Mouse (Mus musculus): ENCODE measurements around the gene C1d. TPM values are rescaled to one million over a fixed set of nuclear protein-coding genes. Genes with fewer than 3 reads are reported as not detected.
"Not testable (repeated sequence)": the region's sequence is repeated elsewhere in the genome, so short reads cannot be mapped to it uniquely, and the experiment has no call there.

The C1d gene
- polyA plus RNA-seq, 2 experiments = 17.7 to 55.9 TPM

- Histone ChIP-seq H3K4me1 (replicated peaks; ENCODE audit: control insufficient read depth in 2 of 2, insufficient read depth in 2 of 2, low read length in 1 of 2) (peaks cover 6 to 12% of the 10 kb centered on the region in 2 experiments), H3K36me3 (replicated peaks; ENCODE audit: control insufficient read depth, insufficient read depth, low read depth) (no peaks in the 10 kb centered on the region), H3K4me3 (ENCODE audit: insufficient read depth in 1 of 2, low read depth in 2 of 2, low read length in 2 of 2) (no peak overlapping the region), H3K27ac (no peak overlapping the region), H3K27me3 (ENCODE audit: control insufficient read depth, insufficient read depth, low read length) (no peaks in the 10 kb centered on the region), H3K9ac (replicated peaks) (no peak overlapping the region), H3K4me2 (ENCODE audit: low read depth) (no peak overlapping the region), H3K9me3 (ENCODE audit: control insufficient read depth, low read length) (no peaks in the 10 kb centered on the region)
- ATAC-seq (ENCODE audit: insufficient read depth) = no peak
- DNase-seq (ENCODE audit: low read depth in 3 of 3, low spot score in 3 of 3) = no peak
- TF ChIP-seq EP300 (IDR thresholded peaks at IDR 0.05; ENCODE audit: low read depth) = no peak
- TF ChIP-seq CTCF (IDR thresholded peaks at IDR 0.05; ENCODE audit: low read depth) = no peak
- 62% methylated on average over 3 of the region's 3 CpGs for WGBS (ENCODE audit: insufficient replicate concordance)
These were observed 41.9 kb upstream of the C1d start for GRCm38 (mm10) chr11:17215475-17215874.

- H3K4me1 ChIP-seq (replicated peaks; ENCODE audit: control insufficient read depth in 2 of 2, insufficient read depth in 2 of 2, low read length in 1 of 2) = no peaks in the 10 kb centered on the region
- no peaks in the 10 kb centered on the region for H3K27me3 ChIP-seq (ENCODE audit: control insufficient read depth, insufficient read depth, low read length)
- H3K4me3 ChIP-seq (ENCODE audit: insufficient read depth in 1 of 2, low read depth in 2 of 2, low read length in 2 of 2) = no peak overlapping the region
- ATAC-seq (ENCODE audit: insufficient read depth) (no peak), DNase-seq (ENCODE audit: low read depth in 3 of 3, low spot score in 3 of 3) (no peak)
- 77% methylated on average over 8 of the region's 8 CpGs for WGBS (ENCODE audit: insufficient replicate concordance)
- H3K36me3 ChIP-seq (replicated peaks; ENCODE audit: control insufficient read depth, insufficient read depth, low read depth) = peaks cover 6% of the 10 kb centered on the region
- H3K9me3 ChIP-seq (ENCODE audit: control insufficient read depth, low read length) = no peaks in the 10 kb centered on the region
- TF ChIP-seq EP300 (IDR thresholded peaks at IDR 0.05; ENCODE audit: low read depth) (no peak), CTCF (IDR thresholded peaks at IDR 0.05; ENCODE audit: low read depth) (no peak)
- no peak overlapping the region for H3K9ac ChIP-seq (replicated peaks)
- H3K4me2 ChIP-seq (ENCODE audit: low read depth) = no peak overlapping the region
- no peak overlapping the region for H3K27ac ChIP-seq
These were observed 36.3 kb upstream of the C1d start for GRCm38 (mm10) chr11:17221126-17221525.

- no peak overlapping the region for H3K27ac ChIP-seq
- H3K4me2 ChIP-seq (ENCODE audit: low read depth) = no peak overlapping the region
- H3K27me3 ChIP-seq (ENCODE audit: control insufficient read depth, insufficient read depth, low read length) = no peaks in the 10 kb centered on the region
- no peak overlapping the region for H3K4me3 ChIP-seq (ENCODE audit: insufficient read depth in 1 of 2, low read depth in 2 of 2, low read length in 2 of 2)
- ATAC-seq (ENCODE audit: insufficient read depth) = no peak
- peaks cover 7% of the 10 kb centered on the region; the same call in 1 of the 2 replicates for H3K36me3 ChIP-seq (replicated peaks; ENCODE audit: control insufficient read depth, insufficient read depth, low read depth)
- TF ChIP-seq CTCF (IDR thresholded peaks at IDR 0.05; ENCODE audit: low read depth) = no peak
- no peak for TF ChIP-seq EP300 (IDR thresholded peaks at IDR 0.05; ENCODE audit: low read depth)
- H3K9ac ChIP-seq (replicated peaks) = no peak overlapping the region
- H3K9me3 ChIP-seq (ENCODE audit: control insufficient read depth, low read length) = no peaks in the 10 kb centered on the region
- WGBS (ENCODE audit: insufficient replicate concordance) = 78% methylated on average over 5 of the region's 5 CpGs
- DNase-seq (ENCODE audit: low read depth in 3 of 3, low spot score in 3 of 3) = no peak
- peaks cover 0 to 12% of the 10 kb centered on the region in 2 experiments; a peak in 2 of 4 replicates for H3K4me1 ChIP-seq (replicated peaks; ENCODE audit: control insufficient read depth in 2 of 2, insufficient read depth in 2 of 2, low read length in 1 of 2)
These were observed 24.6 kb upstream of the C1d start for GRCm38 (mm10) chr11:17232792-17233191.

- Histone ChIP-seq H3K9me3 (ENCODE audit: control insufficient read depth, low read length) (no peaks in the 10 kb centered on the region), H3K27me3 (ENCODE audit: control insufficient read depth, insufficient read depth, low read length) (no peaks in the 10 kb centered on the region), H3K4me3 (ENCODE audit: insufficient read depth in 1 of 2, low read depth in 2 of 2, low read length in 2 of 2) (no peak overlapping the region), H3K4me2 (ENCODE audit: low read depth) (no peak overlapping the region), H3K27ac (no peak overlapping the region), H3K4me1 (replicated peaks; ENCODE audit: control insufficient read depth in 2 of 2, insufficient read depth in 2 of 2, low read length in 1 of 2) (peaks cover 0 to 15% of the 10 kb centered on the region in 2 experiments; a peak in 2 of 4 replicates), H3K9ac (replicated peaks) (no peak overlapping the region), H3K36me3 (replicated peaks; ENCODE audit: control insufficient read depth, insufficient read depth, low read depth) (no peaks in the 10 kb centered on the region; the same call in 1 of the 2 replicates)
- TF ChIP-seq CTCF (IDR thresholded peaks at IDR 0.05; ENCODE audit: low read depth) (no peak), EP300 (IDR thresholded peaks at IDR 0.05; ENCODE audit: low read depth) (0 out of 2 replicates have a peak, but pooled peaks have one; percentile 26)
- WGBS (ENCODE audit: insufficient replicate concordance) = 11% methylated on average over 5 of the region's 5 CpGs
- ATAC-seq (ENCODE audit: insufficient read depth) (peak; percentile 78), DNase-seq (ENCODE audit: low read depth in 3 of 3, low spot score in 3 of 3) (no peak)
These were observed 20.8 kb upstream of the C1d start for GRCm38 (mm10) chr11:17236449-17237037.

- not testable (repeated sequence) for ATAC-seq (ENCODE audit: insufficient read depth); DNase-seq (ENCODE audit: low read depth in 3 of 3, low spot score in 3 of 3); H3K4me2 ChIP-seq (ENCODE audit: low read depth); H3K36me3 ChIP-seq (replicated peaks; ENCODE audit: control insufficient read depth, insufficient read depth, low read depth); H3K27me3 ChIP-seq (ENCODE audit: control insufficient read depth, insufficient read depth, low read length); H3K9me3 ChIP-seq (ENCODE audit: control insufficient read depth, low read length); H3K9ac ChIP-seq (replicated peaks); H3K4me3 ChIP-seq (ENCODE audit: insufficient read depth in 1 of 2, low read depth in 2 of 2, low read length in 2 of 2); H3K27ac ChIP-seq
- WGBS (ENCODE audit: insufficient replicate concordance) = 74% methylated on average over 5 of the region's 5 CpGs
- H3K4me1 ChIP-seq (replicated peaks; ENCODE audit: control insufficient read depth in 2 of 2, insufficient read depth in 2 of 2, low read length in 1 of 2) = peaks cover 0 to 15% of the 10 kb centered on the region in 2 experiments; a peak in 2 of 4 replicates
These were observed 18.8 kb upstream of the C1d start for GRCm38 (mm10) chr11:17238598-17238997.
